Mouse (Mus musculus) thymus, adult 18-20 months (tissue): ENCODE measurements around the gene Phyh.
A peak's percentile ranks its signal among the peaks of the same experiment; 100 is the strongest.

Experiments used
- DNase-seq, 2 experiments: peaks; one replicate each; pipeline ENCODE4 v3.0.0; 2022; ENCODE audit warnings: mixed read lengths in 2 of 2

The Phyh gene

GRCm38 (mm10) chr2:4918860-4919739 lies at the start of gene Phyh:
Gene Phyh (plus strand): TSS chr2:4919019.
- peak; percentile 74 to 75 for DNase-seq

GRCm38 (mm10) chr2:4872740-4873139 lies 46.1 kb upstream of the Phyh start:
- DNase-seq: no peak

GRCm38 (mm10) chr2:4873331-4873730 lies 45.5 kb upstream of the Phyh start:
- DNase-seq: no peak

- DNase-seq: no peak
Measured at GRCm38 (mm10) chr2:4875090-4875489, 43.7 kb upstream of the Phyh start.

- no peak for DNase-seq
Measured at GRCm38 (mm10) chr2:4876131-4876530, 42.7 kb upstream of the Phyh start.

- peak; percentile 7 to 23 for DNase-seq
Measured at GRCm38 (mm10) chr2:4880737-4881349, 38.0 kb upstream of the Phyh start.

GRCm38 (mm10) chr2:4881350-4882248 lies 37.2 kb upstream of the Phyh start, which contains the start of gene Sephs1:
Gene Sephs1 (plus strand): TSS chr2:4881564.
- DNase-seq: peak; percentile 62 to 69

- DNase-seq: peak; percentile 28 to 49
Measured at GRCm38 (mm10) chr2:4882249-4882791, 36.5 kb upstream of the Phyh start.

- no peak for DNase-seq
Measured at GRCm38 (mm10) chr2:4883009-4883704, 35.7 kb upstream of the Phyh start.

- no peak for DNase-seq
Measured at GRCm38 (mm10) chr2:4886896-4887295, 31.9 kb upstream of the Phyh start.

- no peak for DNase-seq
Measured at GRCm38 (mm10) chr2:4895598-4895997, 23.2 kb upstream of the Phyh start.

GRCm38 (mm10) chr2:4896970-4897369 lies 21.8 kb upstream of the Phyh start:
- no peak for DNase-seq

GRCm38 (mm10) chr2:4900624-4901023 lies 18.2 kb upstream of the Phyh start:
- no peak for DNase-seq

GRCm38 (mm10) chr2:4902346-4902745 lies 16.5 kb upstream of the Phyh start:
- DNase-seq: no peak

- DNase-seq: no peak
Measured at GRCm38 (mm10) chr2:4907120-4907519, 11.7 kb upstream of the Phyh start.

GRCm38 (mm10) chr2:4907916-4908315 lies 10.9 kb upstream of the Phyh start:
- no peak for DNase-seq

GRCm38 (mm10) chr2:4908771-4909315 lies 10.0 kb upstream of the Phyh start:
- DNase-seq: no peak

GRCm38 (mm10) chr2:4909909-4910308 lies 8.9 kb upstream of the Phyh start:
- DNase-seq: no peak

- no peak for DNase-seq
Measured at GRCm38 (mm10) chr2:4910521-4910920, 8.3 kb upstream of the Phyh start.

GRCm38 (mm10) chr2:4913949-4914348 lies 4.9 kb upstream of the Phyh start:
- no peak for DNase-seq

GRCm38 (mm10) chr2:4916037-4916436 lies 2.8 kb upstream of the Phyh start:
- DNase-seq: no peak
